ENCODE assay signal across 8 mouse cellular contexts in the genomic region with DNA sequence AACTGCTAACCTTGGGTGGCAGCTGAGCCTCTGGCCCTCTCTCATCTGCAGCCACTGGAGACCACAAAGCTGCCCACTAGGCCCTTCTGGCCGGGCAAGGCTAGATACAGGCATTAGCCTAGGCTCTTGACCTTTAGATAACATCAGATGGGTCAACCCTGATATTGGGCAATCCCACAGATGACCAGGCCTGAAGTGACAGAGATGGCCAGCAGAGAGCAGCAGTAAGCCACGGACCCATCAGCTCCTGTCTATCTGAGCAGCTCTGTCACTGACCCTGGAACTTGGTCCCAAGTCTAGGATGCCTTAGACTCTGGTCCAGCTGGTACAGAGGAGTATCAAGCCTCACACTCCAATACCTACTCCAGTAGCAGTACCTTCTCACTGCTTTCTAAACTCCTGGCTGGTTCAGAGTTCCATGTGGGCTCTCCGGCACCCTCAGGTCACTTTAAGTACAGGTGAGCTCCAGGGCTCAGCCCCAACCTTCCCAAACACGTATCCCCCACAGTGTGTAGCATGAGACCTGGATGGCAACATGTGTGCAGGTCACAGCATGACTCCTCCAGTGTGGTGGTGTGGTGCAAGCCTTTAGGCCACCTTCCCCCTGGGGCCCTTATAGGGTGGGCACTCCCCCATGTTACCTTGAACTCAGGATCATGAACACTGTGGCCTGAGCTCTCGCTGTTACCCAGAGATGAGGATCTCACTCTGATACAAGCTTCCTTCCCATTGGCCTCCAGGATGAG. TPM values are rescaled to one million over a fixed set of nuclear protein-coding genes. Genes with fewer than 3 reads are reported as not detected.
DNase-seq lines count a peak whose midpoint lies in the region; ATAC-seq lines count a peak whose summit lies in the region.

No protein-coding gene starts in this region.

- ATAC-seq in hindbrain, embryonic 16.5 days = peak; percentile 87
- ATAC-seq in megakaryocyte progenitor cell, adult 5-6 weeks (replicated peaks; ENCODE audit: poor library complexity) = peak; percentile 91
- ATAC-seq in erythroblast, adult 5-6 weeks (replicated peaks; ENCODE audit: low FRiP score, poor library complexity, severe bottlenecking) = no peak

- peak; percentile 57 for DNase-seq in Muller cell, postnatal 12 days (ENCODE audit: inconsistent ontology term)
- peak; percentile 83 for DNase-seq in cerebellum, adult 11 months
- peak; percentile 51 for DNase-seq in forelimb bud, embryonic 11.5 days (ENCODE audit: low read depth, low spot score)
- DNase-seq in left cerebral cortex, postnatal 14 days (ENCODE audit: low spot score in 2 of 2) = peak; percentile 70 to 78
- peak; percentile 49 for DNase-seq in retina, postnatal 7 days (ENCODE audit: low read depth, low spot score)

- 55% methylated on average over 5 of the region's 5 CpGs for WGBS in hindbrain, embryonic 16.5 days

- H3K9ac ChIP-seq in hindbrain, embryonic 16.5 days (ENCODE audit: low read depth, low read length) = no peak overlapping the region

- no peaks in the 10 kb centered on the region for H3K27me3 ChIP-seq in hindbrain, embryonic 16.5 days (replicated peaks; ENCODE audit: control insufficient read depth, insufficient read depth, low read length)

- H3K27ac ChIP-seq in hindbrain, embryonic 16.5 days (ENCODE audit: low read depth, low read length) = no peak overlapping the region

- peaks cover 5% of the 10 kb centered on the region; the same call in 1 of the 2 replicates for H3K9me3 ChIP-seq in hindbrain, embryonic 16.5 days (ENCODE audit: control insufficient read depth, low read length)

- H3K36me3 ChIP-seq in hindbrain, embryonic 16.5 days (ENCODE audit: control insufficient read depth, insufficient read depth, low read length) = no peaks in the 10 kb centered on the region

- H3K4me1 ChIP-seq in hindbrain, embryonic 16.5 days (ENCODE audit: control insufficient read depth, insufficient read depth, low read depth, low read length) = no peaks in the 10 kb centered on the region

- H3K4me2 ChIP-seq in hindbrain, embryonic 16.5 days (ENCODE audit: low read length) = no peak overlapping the region

- intact Hi-C loops in left cerebral cortex, postnatal 14 days (cut with DNase I) = loop anchor here (1.0 kb wide), 1 partner anchor 104 kb away; no protein-coding TSS in a partner anchor

- no peak overlapping the region for H3K4me3 ChIP-seq in hindbrain, embryonic 16.5 days (ENCODE audit: low read length)

RNA-seq across cellular contexts. Expression of gene Prodh, which starts 18.4 kb away (rescaled TPM):
- polyA plus RNA-seq in hindbrain, embryonic 16.5 days (2015; fragmentation: Nextera tagmentation; extraction: Ambion mirVana) = 5.7 and 6.8 TPM in 2 replicates
- 10 to 100 TPM; 27.1 to 33.7 TPM for total RNA-seq in left cerebral cortex, postnatal 14 days (2021)
- total RNA-seq in megakaryocyte progenitor cell, adult 5-6 weeks (2015) = 10.9 and 16.8 TPM in 2 replicates
- 60.3 and 64.2 TPM in 2 replicates for total RNA-seq in megakaryocyte progenitor cell, adult 5-6 weeks (2017)
- 3.3 and 6.3 TPM in 2 replicates for total RNA-seq in erythroblast, adult 5-6 weeks (2015; ENCODE audit: low replicate concordance)
- total RNA-seq in erythroblast, adult 5-6 weeks (2017; ENCODE audit: low replicate concordance) = 4.7 and 7.4 TPM in 2 replicates

RNA-seq across cellular contexts. Expression of gene Rtn4r, which starts 19.0 kb away (rescaled TPM):
- polyA plus RNA-seq in hindbrain, embryonic 16.5 days (2015; fragmentation: Nextera tagmentation; extraction: Ambion mirVana) = 15.6 and 24.3 TPM in 2 replicates
- 100 to 1,000 TPM; 105 to 118 TPM for total RNA-seq in left cerebral cortex, postnatal 14 days (2021)
- total RNA-seq in megakaryocyte progenitor cell, adult 5-6 weeks (2015) = 6.0 and 8.3 TPM in 2 replicates
- 2.2 and 2.3 TPM in 2 replicates for total RNA-seq in megakaryocyte progenitor cell, adult 5-6 weeks (2017)
- total RNA-seq in erythroblast, adult 5-6 weeks (2015; ENCODE audit: low replicate concordance) = 0.42 and 0.96 TPM in 2 replicates
- total RNA-seq in erythroblast, adult 5-6 weeks (2017; ENCODE audit: low replicate concordance) = not detected in 2 replicates

RNA-seq across cellular contexts. Expression of gene Dgcr6, which starts 55.7 kb away (rescaled TPM):
- 145 and 162 TPM in 2 replicates for polyA plus RNA-seq in hindbrain, embryonic 16.5 days (2015; fragmentation: Nextera tagmentation; extraction: Ambion mirVana)
- 100 to 1,000 TPM; 103 to 111 TPM for total RNA-seq in left cerebral cortex, postnatal 14 days (2021)
- total RNA-seq in megakaryocyte progenitor cell, adult 5-6 weeks (2015) = 30.8 and 33.9 TPM in 2 replicates
- total RNA-seq in megakaryocyte progenitor cell, adult 5-6 weeks (2017) = 18.2 and 23.7 TPM in 2 replicates
- 0.96 and 7.9 TPM in 2 replicates for total RNA-seq in erythroblast, adult 5-6 weeks (2015; ENCODE audit: low replicate concordance)
- 1.6 and 6.6 TPM in 2 replicates for total RNA-seq in erythroblast, adult 5-6 weeks (2017; ENCODE audit: low replicate concordance)

Comparison
In these comparisons a context has a peak if more than half of its experiments do, and no peak if none do; other contexts are left out.
1. RNA of gene Rtn4r, which starts 19.0 kb away (total RNA-seq): 105 to 118 TPM in left cerebral cortex, postnatal 14 days; 2.2 to 8.3 TPM in megakaryocyte progenitor cell, adult 5-6 weeks and 0.42 to 0.96 TPM in erythroblast, adult 5-6 weeks; every median in the first group is over 10 times any median in the second.
2. Peak in every context shown above with its lines, with median percentiles within 50 percentile points of each other: DNase-seq.